Mouse (Mus musculus): Measurements from ENCODE around the gene Prpf31.

The Prpf31 gene

GRCm38 (mm10) chr7:3616389-3617241, 13.2 kb upstream of the Prpf31 start:
- in situ Hi-C loops (cut with MboI, MseI): loop anchor here (25.0 kb wide), 2 partner anchors 221 to 821 kb away; partner anchors contain the start of genes Gm15448, Pira2 and Rdh13

- in situ Hi-C loops (cut with MboI, MseI): loop anchor here (25.0 kb wide), 2 partner anchors 220 to 820 kb away; partner anchors contain the start of genes Gm15448, Pira2 and Rdh13
These were observed 12.4 kb upstream of the Prpf31 start, which contains the start of gene Ndufa3 for GRCm38 (mm10) chr7:3617242-3617995. Gene Ndufa3 (plus strand): TSS chr7:3617373.

- in situ Hi-C loops (cut with MboI, MseI): no loop called here
These were observed 755 bp upstream of the Prpf31 start for GRCm38 (mm10) chr7:3629030-3629429.

- in situ Hi-C loops (cut with MboI, MseI): no loop called here
These were observed 662 bp downstream of the Prpf31 start for GRCm38 (mm10) chr7:3630478-3630815.

GRCm38 (mm10) chr7:3643412-3643811, 13.6 kb downstream of the Prpf31 start:
- in situ Hi-C loops (cut with MboI, MseI): no loop called here

GRCm38 (mm10) chr7:3643843-3644242, 14.1 kb downstream of the Prpf31 start:
- in situ Hi-C loops (cut with MboI, MseI): no loop called here

- in situ Hi-C loops (cut with MboI, MseI): no loop called here
These were observed 14.5 kb downstream of the Prpf31 start for GRCm38 (mm10) chr7:3644348-3644671.

GRCm38 (mm10) chr7:3644672-3645487, 15.1 kb downstream of the Prpf31 start, which contains the start of gene Cnot3:
Gene Cnot3 (plus strand): TSS chr7:3645268.
- in situ Hi-C loops (cut with MboI, MseI): no loop called here

GRCm38 (mm10) chr7:3645488-3646025, 15.8 kb downstream of the Prpf31 start:
- in situ Hi-C loops (cut with MboI, MseI): no loop called here

- in situ Hi-C loops (cut with MboI, MseI): no loop called here
These were observed 16.4 kb downstream of the Prpf31 start for GRCm38 (mm10) chr7:3646188-3646587.

GRCm38 (mm10) chr7:3646641-3647040, 16.9 kb downstream of the Prpf31 start:
- in situ Hi-C loops (cut with MboI, MseI): no loop called here

- in situ Hi-C loops (cut with MboI, MseI): loop anchor here (25.0 kb wide), 1 partner anchor 1005 kb away; the partner anchor contains the start of gene Ppp6r1
These were observed 27.2 kb downstream of the Prpf31 start for GRCm38 (mm10) chr7:3656966-3657365.

- in situ Hi-C loops (cut with MboI, MseI): loop anchor here (25.0 kb wide), 1 partner anchor 1004 kb away; the partner anchor contains the start of gene Ppp6r1
These were observed 28.8 kb downstream of the Prpf31 start for GRCm38 (mm10) chr7:3658578-3658977.

- in situ Hi-C loops (cut with MboI, MseI): loop anchor here (25.0 kb wide), 1 partner anchor 998 kb away; the partner anchor contains the start of gene Ppp6r1
These were observed 34.9 kb downstream of the Prpf31 start for GRCm38 (mm10) chr7:3664524-3665214.

GRCm38 (mm10) chr7:3665215-3666114, 35.7 kb downstream of the Prpf31 start, which contains the start of gene Leng1:
Gene Leng1 (minus strand): TSS chr7:3665840.
- in situ Hi-C loops (cut with MboI, MseI): loop anchor here (25.0 kb wide), 1 partner anchor 997 kb away; the partner anchor contains the start of gene Ppp6r1

- in situ Hi-C loops (cut with MboI, MseI): loop anchor here (25.0 kb wide), 1 partner anchor 995 kb away; the partner anchor contains the start of gene Ppp6r1
These were observed 37.2 kb downstream of the Prpf31 start for GRCm38 (mm10) chr7:3666921-3667391.

- in situ Hi-C loops (cut with MboI, MseI): loop anchor here (25.0 kb wide), 2 partner anchors 988 to 1388 kb away; partner anchors contain the start of genes Ppp6r1, U2af2 and Zfp580
These were observed 44.9 kb downstream of the Prpf31 start for GRCm38 (mm10) chr7:3674507-3675227.

GRCm38 (mm10) chr7:3675228-3675548, 45.4 kb downstream of the Prpf31 start:
- in situ Hi-C loops (cut with MboI, MseI): loop anchor here (25.0 kb wide), 1 partner anchor 1387 kb away; the partner anchor contains the start of genes U2af2 and Zfp580
